Mouse (Mus musculus) thymus, adult 2 months (tissue): ENCODE results near the gene Cd164. TPM values are rescaled to one million over a fixed set of nuclear protein-coding genes. Genes with fewer than 3 reads are reported as not detected.
A peak's percentile ranks its signal among the peaks of the same experiment; 100 is the strongest.

Experiments
- DNase-seq: peaks from one replicate; pipeline ENCODE4 v3.0.0; 2021
- H3K27ac ChIP-seq: fragments of 200-500 bp; 2 replicates; pipeline ENCODE4 v1.5.1; 2012; ENCODE audit warnings: low read length, control low read depth; ENCODE audit not compliant: control insufficient read depth, insufficient read depth
- H3K27me3 ChIP-seq: fragments of 200-500 bp; 2 replicates; pipeline ENCODE4 v1.6.1; 2012; ENCODE audit warnings: mild to moderate bottlenecking, low read length, moderate library complexity, mixed read lengths; ENCODE audit not compliant: control insufficient read depth, insufficient read depth
- H3K36me3 ChIP-seq: fragments of 200-500 bp; 2 replicates; pipeline ENCODE4 v1.6.1; 2012; ENCODE audit warnings: mild to moderate bottlenecking, low read length, moderate library complexity; ENCODE audit not compliant: control insufficient read depth, insufficient read depth
- H3K4me1 ChIP-seq: fragments of 200-500 bp; replicated peaks from 2 replicates; pipeline ENCODE4 v1.6.1; 2012; ENCODE audit warnings: low read length; ENCODE audit not compliant: control insufficient read depth, insufficient read depth
- H3K4me3 ChIP-seq: fragments of 200-500 bp; 2 replicates; pipeline ENCODE4 v1.5.1; 2012; ENCODE audit warnings: mild to moderate bottlenecking, low read length, control low read depth, moderate library complexity; ENCODE audit not compliant: control insufficient read depth, insufficient read depth
- CTCF ChIP-seq: fragments of 200-500 bp; IDR thresholded peaks from 2 replicates; pipeline ENCODE4 v1.5.1; 2012; ENCODE audit warnings: mild to moderate bottlenecking, control low read depth, low read length, moderate library complexity, borderline replicate concordance; ENCODE audit not compliant: control insufficient read depth, poor library complexity, insufficient read depth; ENCODE audit errors: extremely low read depth
- POLR2A ChIP-seq: fragments of 200-500 bp; IDR thresholded peaks from 2 replicates; pipeline ENCODE4 v1.6.1; 2012; ENCODE audit warnings: mild to moderate bottlenecking, low read length, control low read depth, moderate library complexity; ENCODE audit not compliant: control insufficient read depth, poor library complexity, insufficient read depth; ENCODE audit errors: extremely low read depth
- WGBS: fragments of 180-500 bp; shearing (Covaris S2); methylation state at CpG from one replicate; pipeline ENCODE4 v1.1.7; 2018; 5-methylcytosine and 5-hydroxymethylcytosine counted together
- polyA plus RNA-seq: library from polyadenylated mRNA; depleted of rRNA; stranded (reverse); fragments of >200 nt; gene quantifications from 2 replicates; pipeline ENCODE4 v1.2.3, GENCODE M21; 2012; rRNA removed

Gene Cd164
- 223 and 238 TPM in 2 replicates for polyA plus RNA-seq

GRCm38 (mm10) chr10:41518981-41519618, at the start of gene Cd164:
Gene Cd164 (plus strand): TSS chr10:41519414.
- TF ChIP-seq POLR2A: peak; percentile 92
- TF ChIP-seq CTCF: 0 out of 2 replicates have a peak, but pooled peaks have one; percentile 38
- no peaks in the 10 kb centered on the region for H3K27me3 ChIP-seq
- H3K4me3 ChIP-seq: peak within 1 kb of the TSS; percentile 85
- peak within 1 kb of the TSS; percentile 92 for H3K27ac ChIP-seq
- peak; percentile 89 for DNase-seq
- H3K36me3 ChIP-seq: peaks cover 13% of the 10 kb centered on the region; the same call in 1 of the 2 replicates
- no peaks in the 10 kb centered on the region; the same call in 1 of the 2 replicates for H3K4me1 ChIP-seq
- WGBS: under 1% methylated on average over 69 of the region's 69 CpGs

GRCm38 (mm10) chr10:41470693-41471092, 48.5 kb upstream of the Cd164 start:
- no peak for DNase-seq
- no peaks in the 10 kb centered on the region for H3K36me3 ChIP-seq
- H3K27ac ChIP-seq: no peak overlapping the region
- WGBS: 94% methylated on average over 3 of the region's 3 CpGs
- H3K4me3 ChIP-seq: no peak overlapping the region
- H3K27me3 ChIP-seq: no peaks in the 10 kb centered on the region
- H3K4me1 ChIP-seq: peaks cover 25% of the 10 kb centered on the region
- TF ChIP-seq CTCF (no peak), POLR2A (no peak)

- H3K27ac ChIP-seq: 0 out of 2 replicates have a peak overlapping the region, but pooled peaks have one; percentile 3
- H3K36me3 ChIP-seq: no peaks in the 10 kb centered on the region
- TF ChIP-seq CTCF: no peak
- no peak for DNase-seq
- H3K27me3 ChIP-seq: no peaks in the 10 kb centered on the region
- H3K4me3 ChIP-seq: no peak overlapping the region
- peaks cover 33% of the 10 kb centered on the region for H3K4me1 ChIP-seq
Observed at GRCm38 (mm10) chr10:41472534-41472933, 46.7 kb upstream of the Cd164 start.

- TF ChIP-seq CTCF (no peak), POLR2A (no peak)
- peaks cover 38% of the 10 kb centered on the region for H3K4me1 ChIP-seq
- DNase-seq: no peak
- no peaks in the 10 kb centered on the region for H3K27me3 ChIP-seq
- WGBS: 36% methylated on average over 5 of the region's 5 CpGs
- H3K27ac ChIP-seq: 0 out of 2 replicates have a peak overlapping the region, but pooled peaks have one; percentile 30
- H3K36me3 ChIP-seq: no peaks in the 10 kb centered on the region
- no peak overlapping the region for H3K4me3 ChIP-seq
Observed at GRCm38 (mm10) chr10:41472962-41473481, 46.2 kb upstream of the Cd164 start.

- DNase-seq: peak; percentile 34
- 14% methylated on average over 6 of the region's 6 CpGs for WGBS
- Histone ChIP-seq H3K27me3 (no peaks in the 10 kb centered on the region), H3K4me1 (peaks cover 47% of the 10 kb centered on the region), H3K27ac (peak overlapping the region; percentile 50; the same call in 1 of the 2 replicates), H3K36me3 (peaks cover 3% of the 10 kb centered on the region; the same call in 1 of the 2 replicates), H3K4me3 (no peak overlapping the region)
- TF ChIP-seq POLR2A (no peak), CTCF (no peak)
Observed at GRCm38 (mm10) chr10:41473782-41474468, 45.3 kb upstream of the Cd164 start.

- no peak for TF ChIP-seq POLR2A
- no peak for TF ChIP-seq CTCF
- no peak for DNase-seq
- WGBS: 95% methylated on average over 1 of the region's 1 CpGs
- Histone ChIP-seq H3K27ac (no peak overlapping the region; the same call in 1 of the 2 replicates), H3K36me3 (peaks cover 13% of the 10 kb centered on the region; the same call in 1 of the 2 replicates), H3K27me3 (no peaks in the 10 kb centered on the region), H3K4me3 (no peak overlapping the region), H3K4me1 (peaks cover 51% of the 10 kb centered on the region)
Observed at GRCm38 (mm10) chr10:41474981-41475391, 44.2 kb upstream of the Cd164 start.
